Comparison of ENCODE assay signal across 9 mouse cellular contexts in genomic region chr12:102327525-102327924, GRCm38 (mm10). TPM values are rescaled to one million over a fixed set of nuclear protein-coding genes. Genes with fewer than 3 reads are reported as not detected.
A peak's percentile ranks its signal among the peaks of the same experiment; 100 is the strongest.
DNase-seq lines count a peak whose midpoint lies in the region; ATAC-seq and TF ChIP-seq lines count a peak whose summit lies in the region.
"Had no signal": no experiment of that assay in that cellular context is flagged by ENCODE, and none has a peak within 500 bp of the region (broad histone marks: within the 10 kb centered on the region; RNA-seq: fewer than 3 reads in every experiment).

No protein-coding gene starts in this region.

- no peaks in the 10 kb centered on the region for H3K27me3 ChIP-seq in hindbrain, postnatal 0 days (ENCODE audit: insufficient read depth, low read length)
- H3K27me3 ChIP-seq in hindbrain, embryonic 16.5 days (replicated peaks; ENCODE audit: control insufficient read depth, insufficient read depth, low read length) = no peaks in the 10 kb centered on the region
- H3K27me3 ChIP-seq in lung, postnatal 0 days (replicated peaks; ENCODE audit: insufficient read depth, low read length) = no peaks in the 10 kb centered on the region
- H3K27me3 ChIP-seq: limb, embryonic 12.5 days; neural tube, embryonic 12.5 days had no signal

- H3K9me3 ChIP-seq in hindbrain, postnatal 0 days (ENCODE audit: low read length) = no peaks in the 10 kb centered on the region
- no peaks in the 10 kb centered on the region for H3K9me3 ChIP-seq in hindbrain, embryonic 16.5 days (ENCODE audit: control insufficient read depth, low read length)
- no peaks in the 10 kb centered on the region for H3K9me3 ChIP-seq in lung, postnatal 0 days (ENCODE audit: low read length)
- H3K9me3 ChIP-seq: limb, embryonic 12.5 days; neural tube, embryonic 12.5 days had no signal

- no peak for TF ChIP-seq POLR2A in lung, adult 2 months (IDR thresholded peaks at IDR 0.05; ENCODE audit: borderline replicate concordance, extremely low read depth, low read depth, low read length)
- TF ChIP-seq POLR2A in brain, embryonic 14.5 days (IDR thresholded peaks at IDR 0.05; ENCODE audit: borderline replicate concordance, extremely low read depth, insufficient read depth, insufficient read length, poor library complexity, severe bottlenecking) = no peak

- DNase-seq in hindbrain, postnatal 0 days (ENCODE audit: low spot score) = peak; percentile 27
- DNase-seq in lung, postnatal 0 days (ENCODE audit: low spot score) = peak; percentile 46
- DNase-seq in lung, adult 2 months = no peak
- DNase-seq in brain, embryonic 14.5 days (ENCODE audit: low read depth) = peak; percentile 66

- no peak overlapping the region for H3K27ac ChIP-seq in hindbrain, postnatal 0 days
- H3K27ac ChIP-seq in hindbrain, embryonic 16.5 days (ENCODE audit: low read depth, low read length) = no peak overlapping the region
- 0 out of 2 replicates have a peak overlapping the region, but pooled peaks have one; percentile 43 for H3K27ac ChIP-seq in lung, postnatal 0 days (ENCODE audit: low read length)
- H3K27ac ChIP-seq: limb, embryonic 12.5 days; neural tube, embryonic 12.5 days had no signal

- no peak for TF ChIP-seq CTCF in hindbrain, postnatal 0 days (IDR thresholded peaks at IDR 0.05; ENCODE audit: low read depth)
- TF ChIP-seq CTCF in lung, postnatal 0 days (IDR thresholded peaks at IDR 0.05) = peak; percentile 59
- no peak for TF ChIP-seq CTCF in lung, adult 2 months (IDR thresholded peaks at IDR 0.05; ENCODE audit: insufficient read depth, low read length)
- no peak for TF ChIP-seq CTCF in brain, embryonic 14.5 days (IDR thresholded peaks at IDR 0.05; ENCODE audit: borderline replicate concordance, extremely low read depth, insufficient read depth, insufficient read length)

- no peaks in the 10 kb centered on the region for H3K36me3 ChIP-seq in hindbrain, postnatal 0 days (ENCODE audit: insufficient read depth, low read length)
- H3K36me3 ChIP-seq in hindbrain, embryonic 16.5 days (ENCODE audit: control insufficient read depth, insufficient read depth, low read length) = no peaks in the 10 kb centered on the region
- peaks cover 13% of the 10 kb centered on the region; the same call in 1 of the 2 replicates for H3K36me3 ChIP-seq in lung, postnatal 0 days (ENCODE audit: insufficient read depth, low read length)
- H3K36me3 ChIP-seq: limb, embryonic 12.5 days; neural tube, embryonic 12.5 days had no signal

- H3K4me2 ChIP-seq in hindbrain, postnatal 0 days (ENCODE audit: low read depth, low read length) = no peak overlapping the region
- H3K4me2 ChIP-seq in hindbrain, embryonic 16.5 days (ENCODE audit: low read length) = no peak overlapping the region
- H3K4me2 ChIP-seq in lung, postnatal 0 days (replicated peaks; ENCODE audit: low read depth, low read length) = no peak overlapping the region
- H3K4me2 ChIP-seq: limb, embryonic 12.5 days; neural tube, embryonic 12.5 days had no signal

- no peak for TF ChIP-seq EP300 in lung, postnatal 0 days (IDR thresholded peaks at IDR 0.05)

- no peak overlapping the region for H3K9ac ChIP-seq in hindbrain, postnatal 0 days (replicated peaks; ENCODE audit: low read length)
- H3K9ac ChIP-seq in hindbrain, embryonic 16.5 days (ENCODE audit: low read depth, low read length) = no peak overlapping the region
- no peak overlapping the region for H3K9ac ChIP-seq in lung, postnatal 0 days (replicated peaks; ENCODE audit: low read depth)
- H3K9ac ChIP-seq: limb, embryonic 12.5 days; neural tube, embryonic 12.5 days had no signal

- no peak overlapping the region for H3K4me3 ChIP-seq in hindbrain, postnatal 0 days (ENCODE audit: low read length)
- H3K4me3 ChIP-seq in hindbrain, embryonic 16.5 days (ENCODE audit: low read length) = no peak overlapping the region
- no peak overlapping the region for H3K4me3 ChIP-seq in lung, postnatal 0 days (ENCODE audit: low read depth, low read length)
- no peak overlapping the region for H3K4me3 ChIP-seq in lung, adult 2 months (replicated peaks; ENCODE audit: extremely low read depth, low read depth, low read length)
- H3K4me3 ChIP-seq: limb, embryonic 12.5 days; neural tube, embryonic 12.5 days had no signal

- ATAC-seq in hindbrain, postnatal 0 days = no peak
- ATAC-seq in hindbrain, embryonic 16.5 days = no peak
- no peak for ATAC-seq in lung, postnatal 0 days
- ATAC-seq in megakaryocyte progenitor cell, adult 5-6 weeks (replicated peaks; ENCODE audit: poor library complexity) = peak; percentile 72
- ATAC-seq in activated CD4-positive, CD25-positive, alpha-beta regulatory T cell, adult 4 months = no peak

- 54% methylated on average over 4 of the region's 4 CpGs for WGBS in hindbrain, postnatal 0 days
- 59% methylated on average over 4 of the region's 4 CpGs for WGBS in hindbrain, embryonic 16.5 days
- WGBS in lung, postnatal 0 days = 41% methylated on average over 4 of the region's 4 CpGs
- WGBS in lung, adult 2 months = 40% methylated on average over 4 of the region's 4 CpGs

- no peaks in the 10 kb centered on the region for H3K4me1 ChIP-seq in hindbrain, postnatal 0 days (ENCODE audit: insufficient read depth, low read length)
- no peaks in the 10 kb centered on the region; the same call in 1 of the 2 replicates for H3K4me1 ChIP-seq in hindbrain, embryonic 16.5 days (ENCODE audit: control insufficient read depth, insufficient read depth, low read depth, low read length)
- peaks cover 19% of the 10 kb centered on the region; the same call in 1 of the 2 replicates for H3K4me1 ChIP-seq in lung, postnatal 0 days (ENCODE audit: insufficient read depth, low read depth, low read length)
- peaks cover 21% of the 10 kb centered on the region for H3K4me1 ChIP-seq in lung, adult 2 months (ENCODE audit: control insufficient read depth, insufficient read depth, low read length)
- H3K4me1 ChIP-seq: neural tube, embryonic 12.5 days had no signal

RNA-seq across cellular contexts. Expression of gene Rin3, which starts 44.7 kb away (rescaled TPM):
- 2.0 and 3.2 TPM in 2 replicates for total RNA-seq in hindbrain, postnatal 0 days (2014; rRNA removed)
- 1.7 and 1.8 TPM in 2 replicates for polyA plus RNA-seq in hindbrain, postnatal 0 days (2015; fragmentation: Nextera tagmentation; extraction: Ambion mirVana)
- 2.6 and 4.2 TPM in 2 replicates for polyA plus RNA-seq in hindbrain, embryonic 16.5 days (2015; fragmentation: Nextera tagmentation; extraction: Ambion mirVana)
- 17.7 and 19.3 TPM in 2 replicates for polyA plus RNA-seq in lung, postnatal 0 days (2015; fragmentation: Nextera tagmentation; extraction: Ambion mirVana)
- polyA plus RNA-seq in lung, adult 2 months (2012; rRNA removed) = 40.9 and 41.5 TPM in 2 replicates
- 1.4 and 4.2 TPM in 2 replicates for polyA plus RNA-seq in brain, embryonic 14.5 days (2012; rRNA removed)
- 119 and 135 TPM in 2 replicates for total RNA-seq in megakaryocyte progenitor cell, adult 5-6 weeks (2015)
- 68.0 and 70.5 TPM in 2 replicates for total RNA-seq in megakaryocyte progenitor cell, adult 5-6 weeks (2017)
- polyA plus RNA-seq in activated CD4-positive, CD25-positive, alpha-beta regulatory T cell, adult 4 months (2017; shearing (Covaris generic)) = 10 to 100 TPM; 41.7 to 60.6 TPM
